Mouse (Mus musculus): ENCODE data around the gene Lmntd2. TPM values are rescaled to one million over a fixed set of nuclear protein-coding genes. Genes with fewer than 3 reads are reported as not detected.

Lmntd2 gene
- total and polyA plus RNA-seq, 2 experiments from 2014 or later, result 0.36 TPM; not detected in 1

DNA sequence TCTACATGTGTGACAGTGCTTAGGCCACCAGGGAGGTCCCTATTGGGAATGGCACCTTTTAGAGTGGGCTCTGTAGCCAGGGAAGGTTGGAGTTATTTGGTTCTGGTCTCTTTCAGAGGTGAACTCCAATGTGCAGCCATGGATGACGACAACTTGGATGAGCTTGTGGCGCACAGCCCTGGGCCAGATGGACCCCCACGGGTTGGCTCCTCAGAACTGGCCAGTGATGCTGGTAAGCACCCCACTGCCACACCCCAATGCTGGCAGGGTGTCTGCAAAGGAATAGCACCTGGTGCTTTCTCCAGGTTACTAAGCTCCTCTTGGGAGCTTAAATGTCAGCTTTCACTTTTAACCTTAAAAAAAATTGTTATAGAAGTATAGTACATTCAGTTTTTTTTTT lies 17.2 kb upstream of the Lmntd2 start:
- DNase-seq (ENCODE audit: low spot score) (no peak), ATAC-seq (ENCODE audit: low FRiP score) (no peak)
- peaks cover 32% of the 10 kb centered on the region for H3K36me3 ChIP-seq (ENCODE audit: insufficient read depth, low read length)
- H3K4me2 ChIP-seq (ENCODE audit: low read depth, low read length, poor library complexity, severe bottlenecking), result no peak overlapping the region
- TF ChIP-seq CTCF (IDR thresholded peaks at IDR 0.05), result no peak
- H3K27me3 ChIP-seq (ENCODE audit: insufficient read depth, low read length), result no peaks in the 10 kb centered on the region
- WGBS, result 93% methylated on average over 3 of the region's 3 CpGs
- no peaks in the 10 kb centered on the region for H3K9me3 ChIP-seq (ENCODE audit: low read length)
- no peak overlapping the region for H3K27ac ChIP-seq (ENCODE audit: low read depth, low read length)
- no peak overlapping the region for H3K9ac ChIP-seq (replicated peaks; ENCODE audit: low read length, poor library complexity, severe bottlenecking)
- no peak overlapping the region for H3K4me3 ChIP-seq (ENCODE audit: low read depth, low read length)
- peaks cover 8% of the 10 kb centered on the region; the same call in 1 of the 2 replicates for H3K4me1 ChIP-seq (ENCODE audit: insufficient read depth, low read length)

DNA sequence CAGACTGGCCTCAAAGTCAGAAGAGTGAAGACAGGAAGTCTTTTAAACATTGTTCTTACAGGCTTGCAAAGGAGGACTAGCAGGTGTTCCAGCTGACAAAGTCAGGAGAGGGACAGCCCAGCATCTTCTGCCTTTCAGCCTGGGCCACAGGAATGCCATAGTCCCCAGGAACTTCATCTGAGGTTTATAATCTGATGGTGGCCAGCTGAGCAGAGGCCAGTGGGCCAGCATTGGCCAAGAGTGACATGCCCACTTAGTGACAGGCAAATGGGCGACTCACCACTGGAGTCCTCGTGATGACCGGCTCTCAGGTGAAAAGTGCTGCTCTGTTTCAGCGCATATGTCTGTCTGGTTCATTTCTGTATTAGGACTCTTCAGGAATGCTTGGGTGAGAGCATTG lies 16.7 kb upstream of the Lmntd2 start:
- WGBS, result 95% methylated on average over 4 of the region's 4 CpGs
- ATAC-seq (ENCODE audit: low FRiP score) (no peak), DNase-seq (ENCODE audit: low spot score) (no peak)
- Histone ChIP-seq H3K27ac (ENCODE audit: low read depth, low read length) (no peak overlapping the region), H3K9ac (replicated peaks; ENCODE audit: low read length, poor library complexity, severe bottlenecking) (no peak overlapping the region), H3K4me3 (ENCODE audit: low read depth, low read length) (no peak overlapping the region), H3K4me1 (ENCODE audit: insufficient read depth, low read length) (peaks cover 8% of the 10 kb centered on the region; the same call in 1 of the 2 replicates), H3K4me2 (ENCODE audit: low read depth, low read length, poor library complexity, severe bottlenecking) (no peak overlapping the region), H3K27me3 (ENCODE audit: insufficient read depth, low read length) (no peaks in the 10 kb centered on the region), H3K9me3 (ENCODE audit: low read length) (no peaks in the 10 kb centered on the region), H3K36me3 (ENCODE audit: insufficient read depth, low read length) (peaks cover 29% of the 10 kb centered on the region)
- TF ChIP-seq CTCF (IDR thresholded peaks at IDR 0.05), result no peak

DNA sequence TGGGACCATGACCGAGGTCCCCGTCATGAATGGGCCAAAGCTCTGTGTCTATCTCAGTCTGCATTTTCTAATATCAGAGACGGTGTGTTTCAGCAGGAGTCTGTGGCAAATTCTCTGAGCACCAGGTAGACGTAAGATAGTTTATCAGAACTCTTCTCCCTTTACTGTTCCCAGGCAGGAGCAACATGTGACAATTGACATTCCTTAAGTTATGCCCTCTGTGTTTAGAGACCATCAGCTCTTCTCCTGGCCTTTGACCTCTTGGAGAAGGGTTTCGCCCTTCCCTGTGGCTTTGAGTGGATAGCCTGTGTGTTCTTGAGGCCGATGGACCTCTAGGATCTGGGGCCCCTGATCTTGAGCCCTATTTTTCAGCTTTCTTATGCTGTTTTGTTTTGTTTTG lies 15.8 kb upstream of the Lmntd2 start:
- TF ChIP-seq CTCF (IDR thresholded peaks at IDR 0.05), result no peak
- Histone ChIP-seq H3K36me3 (ENCODE audit: insufficient read depth, low read length) (peaks cover 29% of the 10 kb centered on the region), H3K27ac (ENCODE audit: low read depth, low read length) (no peak overlapping the region), H3K4me2 (ENCODE audit: low read depth, low read length, poor library complexity, severe bottlenecking) (peak overlapping the region; percentile 82), H3K4me1 (ENCODE audit: insufficient read depth, low read length) (peaks cover 8% of the 10 kb centered on the region; the same call in 1 of the 2 replicates), H3K9ac (replicated peaks; ENCODE audit: low read length, poor library complexity, severe bottlenecking) (peak overlapping the region; percentile 95), H3K27me3 (ENCODE audit: insufficient read depth, low read length) (no peaks in the 10 kb centered on the region), H3K9me3 (ENCODE audit: low read length) (no peaks in the 10 kb centered on the region), H3K4me3 (ENCODE audit: low read depth, low read length) (peak overlapping the region; percentile 97)
- DNase-seq (ENCODE audit: low spot score) (no peak), ATAC-seq (ENCODE audit: low FRiP score) (no peak)
- WGBS, result 61% methylated on average over 6 of the region's 6 CpGs

DNA sequence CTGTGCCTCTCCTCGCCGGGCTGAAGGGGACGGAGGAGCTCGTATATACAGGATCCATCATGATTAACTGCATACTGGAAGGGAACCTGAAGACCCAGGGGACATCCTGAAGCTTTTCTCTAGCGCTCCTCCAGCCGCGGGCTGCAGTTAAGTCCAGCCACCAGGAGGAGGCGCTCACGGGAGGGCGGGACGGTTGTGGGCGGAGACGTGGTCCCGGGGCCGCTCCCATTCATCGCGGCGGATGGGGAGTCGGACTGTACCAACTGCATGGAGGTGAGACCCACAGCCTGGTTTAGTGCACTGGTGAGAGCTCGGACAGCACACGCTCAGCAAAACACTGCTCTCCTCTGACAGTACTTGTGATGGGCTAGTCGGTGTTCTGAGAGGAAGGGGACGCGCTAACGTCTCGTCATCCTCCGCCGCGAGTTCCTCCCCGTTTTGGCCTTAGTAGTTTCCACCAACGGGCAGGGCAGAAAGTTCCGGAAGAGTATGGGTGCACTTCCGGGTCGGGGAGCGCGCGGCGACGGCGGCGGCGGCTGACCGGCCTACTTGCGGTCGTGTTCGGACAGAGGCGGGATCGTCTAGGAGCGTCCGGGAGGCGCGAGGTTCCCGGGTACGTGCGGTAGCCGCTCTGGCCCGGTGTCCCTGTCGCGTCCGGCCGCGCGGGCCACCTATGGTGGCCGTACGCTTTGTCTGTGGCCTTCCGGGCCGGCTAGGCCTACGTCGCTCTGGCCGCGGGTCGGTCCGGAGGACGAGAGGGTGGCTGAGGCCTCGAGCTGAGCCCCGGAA lies 14.6 kb upstream of the Lmntd2 start, which contains the start of gene Phrf1:
Gene Phrf1, plus strand, starts transcription at position 506 of the 789 bp plus-strand sequence.
- TF ChIP-seq CTCF (IDR thresholded peaks at IDR 0.05), result peak; percentile 100
- Histone ChIP-seq H3K9ac (replicated peaks; ENCODE audit: low read length, poor library complexity, severe bottlenecking) (peak within 1 kb of the TSS; percentile 95), H3K9me3 (ENCODE audit: low read length) (no peaks in the 10 kb centered on the region), H3K27me3 (ENCODE audit: insufficient read depth, low read length) (no peaks in the 10 kb centered on the region), H3K4me3 (ENCODE audit: low read depth, low read length) (peak within 1 kb of the TSS; percentile 97), H3K36me3 (ENCODE audit: insufficient read depth, low read length) (peaks cover 22% of the 10 kb centered on the region), H3K4me2 (ENCODE audit: low read depth, low read length, poor library complexity, severe bottlenecking) (peak within 1 kb of the TSS; percentile 82), H3K4me1 (ENCODE audit: insufficient read depth, low read length) (peaks cover 8% of the 10 kb centered on the region; the same call in 1 of the 2 replicates), H3K27ac (ENCODE audit: low read depth, low read length) (peak within 1 kb of the TSS; percentile 92)
- DNase-seq (ENCODE audit: low spot score) (peak; percentile 91), ATAC-seq (ENCODE audit: low FRiP score) (peak; percentile 93)
- WGBS, result under 1% methylated on average over 76 of the region's 76 CpGs

DNA sequence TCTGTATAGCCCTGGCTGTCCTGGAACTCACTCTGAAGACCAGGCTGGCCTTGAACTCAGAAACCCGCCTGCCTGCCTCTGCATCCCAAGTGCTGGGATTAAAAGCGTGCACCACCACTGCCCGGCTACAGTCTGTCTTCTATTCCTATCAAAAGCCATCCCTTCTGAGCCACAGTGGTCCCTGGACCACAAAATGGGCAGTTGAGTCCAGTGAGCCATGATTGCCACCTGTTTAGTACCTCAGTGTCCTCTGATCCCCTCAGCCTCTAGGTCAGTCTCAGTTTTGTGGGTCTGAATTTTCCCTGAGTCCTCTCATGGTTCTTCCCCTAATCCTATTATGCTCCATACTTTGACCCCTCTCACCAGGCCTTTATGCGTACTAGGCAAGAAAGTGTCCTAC lies 13.9 kb upstream of the Lmntd2 start:
- Histone ChIP-seq H3K36me3 (ENCODE audit: insufficient read depth, low read length) (peaks cover 15% of the 10 kb centered on the region), H3K27me3 (ENCODE audit: insufficient read depth, low read length) (no peaks in the 10 kb centered on the region), H3K4me2 (ENCODE audit: low read depth, low read length, poor library complexity, severe bottlenecking) (peak overlapping the region; percentile 23; the same call in 1 of the 2 replicates), H3K4me1 (ENCODE audit: insufficient read depth, low read length) (peaks cover 8% of the 10 kb centered on the region; the same call in 1 of the 2 replicates), H3K9me3 (ENCODE audit: low read length) (no peaks in the 10 kb centered on the region), H3K27ac (ENCODE audit: low read depth, low read length) (peak overlapping the region; percentile 92; the same call in 1 of the 2 replicates), H3K4me3 (ENCODE audit: low read depth, low read length) (peak overlapping the region; percentile 97), H3K9ac (replicated peaks; ENCODE audit: low read length, poor library complexity, severe bottlenecking) (no peak overlapping the region)
- TF ChIP-seq CTCF (IDR thresholded peaks at IDR 0.05), result no peak
- ATAC-seq (ENCODE audit: low FRiP score), result peak; percentile 17; the same call in 1 of the 2 replicates
- DNase-seq (ENCODE audit: low spot score), result no peak
- 70% methylated on average over 4 of the region's 4 CpGs for WGBS

DNA sequence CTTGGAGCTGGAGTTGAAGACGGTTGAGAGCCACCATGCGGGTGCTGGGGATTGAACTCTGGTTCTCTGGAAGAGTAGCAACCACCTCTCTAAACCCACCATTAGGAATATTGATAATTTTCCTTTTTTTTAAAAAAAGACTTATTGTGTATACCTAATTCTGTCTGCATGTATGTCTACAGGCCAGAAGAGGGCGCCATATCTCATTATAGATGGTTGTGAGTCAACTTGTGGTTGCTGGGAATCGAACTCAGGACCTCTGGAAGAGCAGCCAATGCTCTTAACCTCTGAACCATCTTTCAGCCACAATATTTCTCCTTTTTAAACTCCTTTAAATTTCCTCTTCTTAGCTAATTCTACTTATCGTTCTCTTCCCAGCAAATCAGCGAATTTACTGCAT lies 12.7 kb upstream of the Lmntd2 start:
- ATAC-seq (ENCODE audit: low FRiP score), result no peak
- Histone ChIP-seq H3K9me3 (ENCODE audit: low read length) (no peaks in the 10 kb centered on the region), H3K4me1 (ENCODE audit: insufficient read depth, low read length) (peaks cover 16% of the 10 kb centered on the region), H3K9ac (replicated peaks; ENCODE audit: low read length, poor library complexity, severe bottlenecking) (no peak overlapping the region), H3K4me3 (ENCODE audit: low read depth, low read length) (no peak overlapping the region), H3K4me2 (ENCODE audit: low read depth, low read length, poor library complexity, severe bottlenecking) (no peak overlapping the region), H3K36me3 (ENCODE audit: insufficient read depth, low read length) (peaks cover 7% of the 10 kb centered on the region), H3K27me3 (ENCODE audit: insufficient read depth, low read length) (no peaks in the 10 kb centered on the region), H3K27ac (ENCODE audit: low read depth, low read length) (no peak overlapping the region)
- whole genome bisulfite sequencing, result 89% methylated on average over 6 of the region's 6 CpGs
- peak; percentile 34; the same call in 1 of the 2 replicates for TF ChIP-seq CTCF (IDR thresholded peaks at IDR 0.05)
- no peak for DNase-seq (ENCODE audit: low spot score)

All from midbrain, postnatal 0 days (tissue).